15 mouse cellular contexts compared by ENCODE assay signal in genomic region chr11:97833352-97833751, GRCm38 (mm10). TPM values are rescaled to one million over a fixed set of nuclear protein-coding genes. Genes with fewer than 3 reads are reported as not detected.
"Had no signal": no experiment of that assay in that cellular context is flagged by ENCODE, and none has a peak within 500 bp of the region (broad histone marks: within the 10 kb centered on the region; RNA-seq: fewer than 3 reads in every experiment).

No protein-coding gene starts in this region.

- H3K9ac ChIP-seq: limb, embryonic 12.5 days; liver, embryonic 13.5 days; liver, postnatal 0 days; midbrain, embryonic 15.5 days; neural tube, embryonic 12.5 days had no signal

- ATAC-seq: liver, postnatal 0 days; midbrain, embryonic 15.5 days had no signal

- H3K4me2 ChIP-seq: limb, embryonic 12.5 days; liver, embryonic 13.5 days; midbrain, embryonic 11.5 days; midbrain, embryonic 15.5 days; neural tube, embryonic 12.5 days had no signal

- DNase-seq: kidney, adult 18-20 months; kidney, postnatal 10 days; kidney, postnatal 4 days; liver; liver, embryonic 13.5 days; liver, postnatal 0 days had no signal

- H3K27me3 ChIP-seq: limb, embryonic 12.5 days; liver, embryonic 13.5 days; megakaryocyte, embryonic 14.5 days; midbrain, embryonic 15.5 days; neural tube, embryonic 12.5 days had no signal

- H3K9me3 ChIP-seq: limb, embryonic 12.5 days; liver, embryonic 13.5 days; megakaryocyte, embryonic 14.5 days; midbrain, embryonic 15.5 days; neural tube, embryonic 12.5 days had no signal

- H3K4me1 ChIP-seq: limb, embryonic 12.5 days; midbrain, embryonic 15.5 days; neural tube, embryonic 12.5 days had no signal

- H3K27ac ChIP-seq: layer of hippocampus, adult 2 months; limb, embryonic 12.5 days; liver, embryonic 13.5 days; macrophage; midbrain, embryonic 15.5 days; neural tube, embryonic 12.5 days; stomach, postnatal 0 days had no signal

- H3K4me3 ChIP-seq: layer of hippocampus, adult 2 months; limb, embryonic 12.5 days; liver, embryonic 13.5 days; megakaryocyte, embryonic 14.5 days; midbrain, embryonic 15.5 days; neural tube, embryonic 12.5 days had no signal

RNA-seq across cellular contexts. Expression of gene 1700001P01Rik, which starts 57.6 kb away (rescaled TPM):
- polyA plus RNA-seq: kidney, embryonic 14.5 days; limb, embryonic 12.5 days; liver, postnatal 0 days; macrophage; stomach, postnatal 0 days had no signal
